Mouse (Mus musculus): Measurements from ENCODE around the gene Rxfp2. TPM values are rescaled to one million over a fixed set of nuclear protein-coding genes. Genes with fewer than 3 reads are reported as not detected.

The Rxfp2 gene
- total and polyA plus RNA-seq, 2 experiments from 2014 or later: not detected

GRCm38 (mm10) chr5:150097620-150098019 lies 79.1 kb downstream of the Rxfp2 start:
- WGBS: 8% methylated on average over 6 of the region's 6 CpGs
- H3K9ac ChIP-seq (replicated peaks; ENCODE audit: low read depth, low read length): no peak overlapping the region
- no peaks in the 10 kb centered on the region for H3K9me3 ChIP-seq (replicated peaks; ENCODE audit: control insufficient read depth, low read length)
- peak; percentile 72 for ATAC-seq (ENCODE audit: insufficient read depth, low read depth)
- no peak overlapping the region for H3K27ac ChIP-seq (ENCODE audit: low read depth)
- peak; percentile 93 for TF ChIP-seq CTCF (IDR thresholded peaks at IDR 0.05; ENCODE audit: low read depth)
- TF ChIP-seq EP300 (IDR thresholded peaks at IDR 0.05; ENCODE audit: low read depth): no peak
- no peaks in the 10 kb centered on the region for H3K4me1 ChIP-seq (ENCODE audit: control insufficient read depth, insufficient read depth)
- no peaks in the 10 kb centered on the region for H3K36me3 ChIP-seq (replicated peaks; ENCODE audit: control insufficient read depth, insufficient read depth, low read length)
- H3K4me2 ChIP-seq (ENCODE audit: low read depth, low read length): 0 out of 2 replicates have a peak overlapping the region, but pooled peaks have one; percentile 15
- peak; percentile 74 for DNase-seq (ENCODE audit: low spot score)
- H3K4me3 ChIP-seq (ENCODE audit: low read depth, low read length): no peak overlapping the region
- no peaks in the 10 kb centered on the region for H3K27me3 ChIP-seq (ENCODE audit: control insufficient read depth, insufficient read depth, low read length)

- TF ChIP-seq EP300 (IDR thresholded peaks at IDR 0.05; ENCODE audit: low read depth): no peak
- no peak for TF ChIP-seq CTCF (IDR thresholded peaks at IDR 0.05; ENCODE audit: low read depth)
- H3K4me1 ChIP-seq (ENCODE audit: control insufficient read depth, insufficient read depth): no peaks in the 10 kb centered on the region
- WGBS: 91% methylated on average over 12 of the region's 12 CpGs
- H3K27ac ChIP-seq (ENCODE audit: low read depth): no peak overlapping the region
- H3K4me3 ChIP-seq (ENCODE audit: low read depth, low read length): no peak overlapping the region
- H3K9me3 ChIP-seq (replicated peaks; ENCODE audit: control insufficient read depth, low read length): no peaks in the 10 kb centered on the region
- H3K27me3 ChIP-seq (ENCODE audit: control insufficient read depth, insufficient read depth, low read length): no peaks in the 10 kb centered on the region
- no peaks in the 10 kb centered on the region for H3K36me3 ChIP-seq (replicated peaks; ENCODE audit: control insufficient read depth, insufficient read depth, low read length)
- no peak for DNase-seq (ENCODE audit: low spot score)
- H3K4me2 ChIP-seq (ENCODE audit: low read depth, low read length): no peak overlapping the region
- no peak overlapping the region for H3K9ac ChIP-seq (replicated peaks; ENCODE audit: low read depth, low read length)
- no peak for ATAC-seq (ENCODE audit: insufficient read depth, low read depth)
Measured at GRCm38 (mm10) chr5:150098754-150099153, 80.3 kb downstream of the Rxfp2 start.

- ATAC-seq (ENCODE audit: insufficient read depth, low read depth) (no peak), DNase-seq (ENCODE audit: low spot score) (no peak)
- no peak for TF ChIP-seq CTCF (IDR thresholded peaks at IDR 0.05; ENCODE audit: low read depth)
- TF ChIP-seq EP300 (IDR thresholded peaks at IDR 0.05; ENCODE audit: low read depth): no peak
- Histone ChIP-seq H3K4me3 (ENCODE audit: low read depth, low read length) (no peak overlapping the region), H3K36me3 (replicated peaks; ENCODE audit: control insufficient read depth, insufficient read depth, low read length) (no peaks in the 10 kb centered on the region), H3K27ac (ENCODE audit: low read depth) (no peak overlapping the region), H3K27me3 (ENCODE audit: control insufficient read depth, insufficient read depth, low read length) (no peaks in the 10 kb centered on the region), H3K4me1 (ENCODE audit: control insufficient read depth, insufficient read depth) (no peaks in the 10 kb centered on the region), H3K9ac (replicated peaks; ENCODE audit: low read depth, low read length) (no peak overlapping the region), H3K9me3 (replicated peaks; ENCODE audit: control insufficient read depth, low read length) (no peaks in the 10 kb centered on the region), H3K4me2 (ENCODE audit: low read depth, low read length) (no peak overlapping the region)
- WGBS: 80% methylated on average over 11 of the region's 11 CpGs
Measured at GRCm38 (mm10) chr5:150101789-150102188, 83.3 kb downstream of the Rxfp2 start.

GRCm38 (mm10) chr5:150106358-150106757 lies 87.9 kb downstream of the Rxfp2 start:
- Histone ChIP-seq H3K4me1 (ENCODE audit: control insufficient read depth, insufficient read depth) (no peaks in the 10 kb centered on the region), H3K4me2 (ENCODE audit: low read depth, low read length) (no peak overlapping the region), H3K27me3 (ENCODE audit: control insufficient read depth, insufficient read depth, low read length) (no peaks in the 10 kb centered on the region), H3K36me3 (replicated peaks; ENCODE audit: control insufficient read depth, insufficient read depth, low read length) (no peaks in the 10 kb centered on the region), H3K4me3 (ENCODE audit: low read depth, low read length) (no peak overlapping the region), H3K9me3 (replicated peaks; ENCODE audit: control insufficient read depth, low read length) (0 out of 2 replicates have a peak, but pooled peaks cover 4% of the 10 kb centered on the region), H3K9ac (replicated peaks; ENCODE audit: low read depth, low read length) (no peak overlapping the region), H3K27ac (ENCODE audit: low read depth) (no peak overlapping the region)
- DNase-seq (ENCODE audit: low spot score) (no peak), ATAC-seq (ENCODE audit: insufficient read depth, low read depth) (no peak)
- TF ChIP-seq EP300 (IDR thresholded peaks at IDR 0.05; ENCODE audit: low read depth) (no peak), CTCF (IDR thresholded peaks at IDR 0.05; ENCODE audit: low read depth) (no peak)
- WGBS: 86% methylated on average over 7 of the region's 7 CpGs

GRCm38 (mm10) chr5:150111236-150111635 lies 92.8 kb downstream of the Rxfp2 start:
- Histone ChIP-seq H3K4me2 (ENCODE audit: low read depth, low read length) (no peak overlapping the region), H3K9ac (replicated peaks; ENCODE audit: low read depth, low read length) (no peak overlapping the region), H3K4me3 (ENCODE audit: low read depth, low read length) (no peak overlapping the region), H3K27me3 (ENCODE audit: control insufficient read depth, insufficient read depth, low read length) (no peaks in the 10 kb centered on the region), H3K27ac (ENCODE audit: low read depth) (no peak overlapping the region), H3K9me3 (replicated peaks; ENCODE audit: control insufficient read depth, low read length) (0 out of 2 replicates have a peak, but pooled peaks cover 4% of the 10 kb centered on the region), H3K36me3 (replicated peaks; ENCODE audit: control insufficient read depth, insufficient read depth, low read length) (no peaks in the 10 kb centered on the region), H3K4me1 (ENCODE audit: control insufficient read depth, insufficient read depth) (0 out of 2 replicates have a peak, but pooled peaks cover 8% of the 10 kb centered on the region)
- DNase-seq (ENCODE audit: low spot score): no peak
- ATAC-seq (ENCODE audit: insufficient read depth, low read depth): no peak
- TF ChIP-seq EP300 (IDR thresholded peaks at IDR 0.05; ENCODE audit: low read depth) (no peak), CTCF (IDR thresholded peaks at IDR 0.05; ENCODE audit: low read depth) (no peak)
- 46% methylated on average over 8 of the region's 8 CpGs for WGBS

GRCm38 (mm10) chr5:150114007-150114406 lies 95.5 kb downstream of the Rxfp2 start:
- H3K27me3 ChIP-seq (ENCODE audit: control insufficient read depth, insufficient read depth, low read length): no peaks in the 10 kb centered on the region
- ATAC-seq (ENCODE audit: insufficient read depth, low read depth) (no peak), DNase-seq (ENCODE audit: low spot score) (no peak)
- no peaks in the 10 kb centered on the region for H3K36me3 ChIP-seq (replicated peaks; ENCODE audit: control insufficient read depth, insufficient read depth, low read length)
- 0 out of 2 replicates have a peak, but pooled peaks cover 4% of the 10 kb centered on the region for H3K9me3 ChIP-seq (replicated peaks; ENCODE audit: control insufficient read depth, low read length)
- no peak overlapping the region for H3K4me2 ChIP-seq (ENCODE audit: low read depth, low read length)
- 74% methylated on average over 7 of the region's 7 CpGs for WGBS
- no peak overlapping the region for H3K4me3 ChIP-seq (ENCODE audit: low read depth, low read length)
- no peak overlapping the region for H3K9ac ChIP-seq (replicated peaks; ENCODE audit: low read depth, low read length)
- H3K27ac ChIP-seq (ENCODE audit: low read depth): no peak overlapping the region
- peak; percentile 47 for TF ChIP-seq CTCF (IDR thresholded peaks at IDR 0.05; ENCODE audit: low read depth)
- TF ChIP-seq EP300 (IDR thresholded peaks at IDR 0.05; ENCODE audit: low read depth): no peak
- H3K4me1 ChIP-seq (ENCODE audit: control insufficient read depth, insufficient read depth): 0 out of 2 replicates have a peak, but pooled peaks cover 8% of the 10 kb centered on the region

All from heart, postnatal 0 days (tissue).